Mouse (Mus musculus): ENCODE data around the gene Mlxip.

The Mlxip gene

DNA sequence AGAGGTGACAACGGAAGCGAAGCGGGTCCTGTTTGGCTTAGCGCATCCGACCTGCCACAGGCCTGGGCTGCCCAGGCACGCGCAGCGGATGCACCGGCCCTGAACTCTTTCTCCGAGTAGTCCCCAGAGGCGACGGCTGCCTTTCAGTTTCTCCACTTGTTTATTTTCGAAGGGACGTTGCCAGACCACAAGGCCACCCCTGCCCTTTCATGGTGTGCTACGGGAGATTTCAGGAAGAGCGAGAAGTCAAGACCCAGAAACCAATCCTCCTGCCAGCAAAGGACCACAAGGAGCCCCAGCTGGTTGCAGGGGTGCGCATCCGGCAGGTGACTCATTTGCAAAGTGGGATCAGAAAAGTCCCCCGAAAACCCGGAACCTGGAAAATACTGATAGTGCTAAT, 12.6 kb upstream of the Mlxip start:
- DNase-seq (ENCODE audit: extremely low spot score, low read depth, low spot score): no peak

DNA sequence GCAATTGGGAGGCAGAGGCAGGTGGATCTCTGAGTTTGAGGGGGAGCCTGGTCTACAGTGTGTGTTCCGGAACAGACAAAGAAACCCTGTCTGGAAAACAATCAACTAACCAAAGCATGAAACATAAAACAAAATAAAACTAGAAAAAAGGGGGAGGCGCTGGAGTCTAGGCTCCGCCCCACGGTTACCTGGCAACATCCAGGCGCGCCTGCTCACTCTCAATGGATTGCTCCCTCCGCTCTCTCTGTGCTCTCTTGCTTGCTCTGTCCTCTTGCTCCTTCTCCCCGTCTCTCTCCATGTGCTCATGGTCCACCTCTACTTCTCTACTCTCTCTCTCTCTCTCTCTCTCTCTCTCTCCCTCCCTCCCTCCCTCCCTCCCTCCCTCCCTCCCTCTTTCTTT, 11.9 kb upstream of the Mlxip start:
- no peak for DNase-seq (ENCODE audit: extremely low spot score, low read depth, low spot score)

DNA sequence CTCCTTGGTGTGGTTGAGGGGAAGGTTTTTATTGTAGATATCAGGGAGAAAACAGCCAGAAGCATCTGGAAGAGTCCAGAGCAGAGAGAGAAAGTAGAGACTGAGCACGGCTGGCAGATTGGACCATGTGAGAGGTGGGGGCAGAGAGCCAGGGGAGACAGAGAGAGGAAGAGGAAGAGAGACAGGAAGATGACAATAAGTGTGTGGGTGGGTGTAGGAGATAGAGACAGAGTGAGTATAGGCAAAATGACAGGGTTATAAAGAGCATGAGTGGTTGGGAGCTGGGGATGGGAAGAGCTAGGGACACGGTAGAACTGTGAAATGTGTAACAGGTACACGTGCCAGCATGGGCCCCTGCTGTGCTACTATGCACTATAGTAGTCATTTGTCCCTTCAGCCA, 6.1 kb upstream of the Mlxip start:
- DNase-seq (ENCODE audit: extremely low spot score, low read depth, low spot score): no peak

DNA sequence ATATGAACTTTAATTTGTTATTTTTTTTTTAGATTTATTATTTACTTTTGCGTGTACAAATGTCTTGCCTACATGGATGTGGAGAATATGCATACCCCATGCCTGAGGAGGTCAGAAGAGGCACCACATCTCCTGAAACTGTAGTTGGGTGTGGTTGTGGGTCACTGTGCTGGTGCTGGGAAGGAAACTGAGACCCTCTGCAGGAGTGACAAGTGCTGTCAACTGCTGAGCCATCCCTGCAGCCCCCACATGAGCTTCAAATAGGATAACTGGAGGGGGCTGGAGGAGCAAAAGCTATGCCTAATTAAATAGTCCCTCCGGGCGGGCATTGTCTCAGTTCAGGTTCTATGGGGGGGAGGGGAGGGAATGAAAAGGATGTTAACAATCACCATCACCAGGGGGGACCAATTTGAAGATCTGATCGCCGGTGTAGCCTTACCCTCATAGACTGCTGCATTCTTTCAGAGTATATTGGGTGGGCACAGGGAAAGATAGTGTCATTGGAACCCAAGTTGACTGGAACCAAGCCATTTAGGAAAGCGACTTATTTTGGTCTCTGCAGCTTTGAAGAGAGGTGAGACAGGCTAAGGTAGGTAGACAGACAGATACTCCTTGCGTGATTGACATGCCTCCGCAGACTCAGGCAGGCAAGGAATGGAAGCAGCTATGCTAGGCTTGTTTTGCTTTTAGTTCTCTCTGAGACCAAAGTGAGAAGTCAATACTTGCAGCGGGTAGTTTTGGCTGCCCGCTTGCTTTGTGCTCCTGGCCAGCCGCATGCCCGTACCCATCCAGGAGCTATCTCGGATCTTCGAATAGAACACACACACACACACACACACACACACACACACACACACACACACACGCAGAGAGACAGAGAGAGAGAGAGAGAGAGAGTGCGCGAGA, 3.8 kb upstream of the Mlxip start:
- no peak for DNase-seq (ENCODE audit: extremely low spot score, low read depth, low spot score)

DNA sequence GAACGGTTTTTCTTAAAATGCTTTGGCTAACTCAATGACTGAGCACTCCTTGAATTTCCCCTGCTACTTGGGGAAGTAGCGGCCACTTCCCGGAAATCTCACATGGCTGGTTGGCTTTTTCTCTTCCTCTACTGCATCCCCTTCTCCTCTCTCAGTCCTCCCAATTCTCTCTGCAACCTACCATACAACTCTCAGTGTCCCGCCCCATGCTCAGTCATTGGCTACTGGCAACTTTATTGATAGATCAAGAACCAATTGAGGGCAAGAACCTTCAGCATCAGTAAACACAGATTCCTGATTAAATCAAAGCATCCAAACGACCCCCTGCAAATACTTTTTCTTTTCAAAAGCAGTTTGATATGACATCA, 3.2 kb upstream of the Mlxip start:
- DNase-seq (ENCODE audit: extremely low spot score, low read depth, low spot score): no peak

DNA sequence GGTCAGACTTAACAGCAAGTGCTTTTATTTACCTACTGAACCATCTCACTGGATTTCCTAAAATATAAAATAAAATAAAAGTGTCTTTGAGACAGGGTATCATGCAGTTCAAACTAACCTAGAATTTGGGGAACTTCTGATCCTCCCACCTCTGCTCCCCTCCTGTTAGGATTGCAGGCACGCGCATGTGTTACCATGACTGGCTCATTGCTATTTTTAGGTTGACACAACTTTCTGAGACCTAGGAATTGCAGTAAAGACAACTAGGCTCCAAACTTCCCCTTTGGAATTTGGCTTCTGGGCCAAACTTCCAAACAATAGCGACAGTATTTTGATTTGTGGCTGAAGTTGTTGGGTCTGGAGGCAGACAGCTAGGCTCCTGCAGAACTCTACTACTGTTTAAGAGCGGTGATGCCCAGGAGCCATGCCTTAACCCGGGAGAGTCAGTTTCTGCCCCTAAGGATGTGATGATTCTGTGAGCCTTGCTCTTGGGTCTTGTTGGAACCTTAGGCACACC, 754 bp upstream of the Mlxip start:
- no peak for DNase-seq (ENCODE audit: extremely low spot score, low read depth, low spot score)

DNA sequence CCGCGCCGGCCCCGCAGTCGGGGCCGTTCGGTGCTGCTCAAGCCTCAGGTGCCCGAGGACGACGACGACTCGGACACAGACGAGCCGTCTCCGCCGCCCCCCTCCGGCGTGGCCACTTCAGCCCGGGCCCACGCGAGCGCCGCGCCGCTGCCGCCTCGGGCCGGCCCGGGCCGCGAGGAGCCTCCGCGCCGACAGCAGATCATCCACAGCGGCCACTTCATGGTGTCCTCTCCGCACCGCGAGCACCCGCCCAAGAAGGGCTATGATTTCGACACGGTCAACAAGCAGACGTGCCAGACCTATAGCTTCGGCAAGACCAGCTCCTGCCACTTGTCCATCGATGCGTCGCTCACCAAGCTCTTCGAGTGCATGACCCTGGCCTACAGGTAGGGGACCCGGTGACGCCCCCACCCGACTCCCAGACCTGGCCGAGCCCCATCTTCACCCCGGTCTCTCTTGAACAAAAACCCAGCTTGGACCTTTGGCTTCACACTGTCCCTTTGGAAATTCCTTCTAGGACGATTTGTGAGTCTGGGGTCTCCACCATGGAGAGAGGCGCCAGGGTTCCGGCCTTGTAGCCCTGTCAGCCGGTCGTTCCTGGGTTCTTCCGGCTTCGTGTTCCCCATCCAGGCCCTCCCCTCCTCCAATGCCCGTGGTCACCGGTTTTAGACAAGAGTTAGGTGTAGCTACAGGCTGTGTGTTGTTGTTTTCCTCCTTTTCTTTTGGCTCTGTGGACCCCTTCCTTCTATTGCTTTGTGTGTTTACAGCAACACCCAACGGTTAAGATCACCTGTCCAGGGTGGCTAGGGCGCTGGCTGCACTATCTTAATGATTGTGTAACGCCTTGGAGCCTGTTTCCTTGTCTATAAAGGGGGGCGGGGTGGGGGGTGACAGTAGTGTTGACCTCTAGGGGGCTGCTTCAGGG, 621 bp downstream of the Mlxip start:
- no peak for DNase-seq (ENCODE audit: extremely low spot score, low read depth, low spot score)

DNA sequence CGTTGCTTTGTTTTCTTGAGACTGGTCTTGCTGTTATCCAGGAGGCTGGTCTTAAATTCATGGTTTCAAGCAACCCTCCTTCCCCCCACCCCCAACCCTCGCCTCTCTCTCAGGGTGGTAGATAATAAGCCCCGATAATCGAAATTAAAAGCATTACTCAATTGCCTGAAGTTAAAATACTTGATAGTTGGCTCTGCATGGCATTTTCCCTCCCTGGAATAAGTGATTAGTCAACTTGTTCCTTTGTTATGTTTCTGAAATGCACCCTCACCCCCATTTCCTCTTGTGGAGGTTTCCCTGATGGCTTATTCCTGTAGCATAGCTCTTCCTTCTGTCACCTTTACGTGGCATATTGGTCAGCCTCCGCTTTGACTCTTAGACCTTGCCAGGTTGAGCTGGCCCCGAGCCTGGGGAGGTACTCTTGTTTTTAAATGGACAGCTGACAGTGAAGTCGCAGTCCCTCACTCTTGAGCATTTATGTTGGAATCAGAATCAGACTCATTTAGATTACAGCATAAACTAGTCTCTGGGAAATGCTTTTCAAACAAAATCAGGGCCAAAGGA, 2.4 kb downstream of the Mlxip start:
- DNase-seq (ENCODE audit: extremely low spot score, low read depth, low spot score): no peak

DNA sequence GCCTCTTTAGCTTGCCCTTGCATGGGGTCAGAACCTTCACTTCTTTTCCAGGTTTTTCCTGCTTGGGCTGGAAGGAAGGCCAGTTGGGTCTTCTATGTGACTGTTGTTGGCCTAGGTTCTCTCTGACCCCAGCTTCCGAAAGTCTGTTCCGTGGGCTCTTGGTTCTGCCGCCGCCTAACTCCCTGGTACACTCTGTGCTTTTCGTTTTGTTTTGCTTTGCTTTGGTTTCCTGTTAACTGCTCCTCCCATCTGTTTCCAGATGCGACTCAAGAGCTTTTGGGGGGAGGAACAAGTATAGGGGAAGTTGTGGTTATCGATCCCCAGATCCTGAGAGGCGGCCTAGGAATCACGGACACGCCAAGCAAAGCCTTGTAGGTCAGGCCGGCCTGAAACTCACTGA, 3.2 kb downstream of the Mlxip start:
- no peak for DNase-seq (ENCODE audit: extremely low spot score, low read depth, low spot score)

DNA sequence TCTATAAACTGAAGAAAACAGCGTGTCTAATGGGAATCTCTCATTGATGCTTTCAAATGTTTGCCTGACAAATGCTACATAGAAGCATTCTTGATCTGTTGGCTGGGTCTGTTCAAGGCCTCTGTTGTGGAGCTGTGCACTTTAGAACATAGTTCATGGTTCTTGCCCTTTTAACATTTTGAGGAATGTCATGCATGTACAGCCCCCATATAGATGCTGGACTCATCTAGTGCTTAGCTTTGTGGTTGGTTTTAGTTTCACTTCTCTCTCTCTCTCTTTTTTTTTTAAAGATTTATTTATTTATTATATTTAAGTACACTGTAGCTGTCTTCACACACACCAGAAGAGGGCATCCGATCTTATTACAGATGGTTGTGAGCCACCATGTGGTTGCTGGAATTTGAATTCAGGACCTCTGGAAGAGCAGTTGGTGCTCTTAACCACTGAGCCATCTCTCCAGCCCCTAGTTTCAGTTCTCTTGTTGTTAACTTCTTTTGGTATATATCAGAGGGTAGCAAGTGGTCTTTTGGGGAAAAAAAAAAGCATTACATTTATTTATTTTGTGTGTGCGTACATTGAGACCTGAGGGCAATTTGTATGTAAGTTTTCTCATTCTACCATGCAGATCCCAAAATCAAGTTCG, 4.4 kb downstream of the Mlxip start:
- no peak for DNase-seq (ENCODE audit: extremely low spot score, low read depth, low spot score)

DNA sequence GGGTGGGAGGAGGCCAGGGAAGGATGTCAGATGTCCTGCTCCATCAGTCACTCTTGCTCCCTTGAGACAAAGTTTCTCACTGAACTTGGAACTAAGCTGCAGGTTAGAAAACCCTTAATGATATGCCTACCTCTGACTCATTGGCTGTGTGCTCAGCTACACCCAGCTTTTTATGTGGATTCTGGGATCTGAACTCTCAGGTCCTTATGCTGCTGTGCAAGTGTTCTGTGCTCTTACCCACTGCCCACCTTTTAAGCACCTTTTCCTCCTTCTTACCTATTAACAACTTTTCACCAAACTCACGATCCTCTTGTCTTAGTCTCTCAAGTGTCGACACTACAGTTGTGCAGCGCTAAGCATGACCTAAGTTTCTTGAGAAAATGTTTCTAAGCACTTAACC, 9.9 kb downstream of the Mlxip start:
- DNase-seq (ENCODE audit: extremely low spot score, low read depth, low spot score): no peak

DNA sequence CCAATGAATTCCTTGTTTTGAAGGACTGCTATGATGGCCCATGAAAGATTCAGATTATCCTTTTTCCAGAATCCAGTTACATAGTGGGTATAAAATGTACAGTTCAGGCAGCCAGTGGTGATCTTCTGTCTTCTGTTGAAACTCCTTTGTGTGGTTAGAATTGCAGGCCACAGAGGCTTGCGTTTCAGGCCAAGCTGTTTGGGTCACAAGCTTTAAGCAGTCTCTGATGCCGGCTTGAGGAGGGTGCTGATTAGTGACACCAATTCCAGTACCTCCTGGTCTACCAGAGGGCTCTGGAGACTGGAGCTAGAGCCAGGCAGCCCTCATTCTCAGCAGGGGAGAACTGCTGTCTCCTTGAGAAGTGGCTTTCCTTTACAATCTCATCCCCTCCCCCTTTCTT, 12.4 kb downstream of the Mlxip start:
- DNase-seq (ENCODE audit: extremely low spot score, low read depth, low spot score): no peak

DNA sequence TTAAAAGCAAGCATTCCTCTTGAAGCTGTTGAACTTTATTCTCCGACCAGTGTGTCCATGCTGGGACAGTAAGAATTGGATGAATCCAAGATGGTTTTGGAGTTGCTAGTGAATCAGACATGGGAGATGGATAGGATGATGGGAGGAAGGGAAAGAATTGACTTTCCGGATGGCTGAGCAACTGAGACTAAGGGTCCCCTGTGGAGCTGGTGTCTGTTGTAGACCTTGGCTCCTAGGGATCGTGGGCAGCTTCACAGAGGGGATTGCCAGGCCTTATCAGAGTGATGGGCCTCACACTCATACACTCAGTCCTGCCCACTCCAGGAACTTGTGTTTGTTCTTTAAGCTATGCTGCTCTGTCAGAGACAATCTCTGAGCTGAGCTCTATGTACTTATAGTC, 13.6 kb downstream of the Mlxip start:
- no peak for DNase-seq (ENCODE audit: extremely low spot score, low read depth, low spot score)

DNA sequence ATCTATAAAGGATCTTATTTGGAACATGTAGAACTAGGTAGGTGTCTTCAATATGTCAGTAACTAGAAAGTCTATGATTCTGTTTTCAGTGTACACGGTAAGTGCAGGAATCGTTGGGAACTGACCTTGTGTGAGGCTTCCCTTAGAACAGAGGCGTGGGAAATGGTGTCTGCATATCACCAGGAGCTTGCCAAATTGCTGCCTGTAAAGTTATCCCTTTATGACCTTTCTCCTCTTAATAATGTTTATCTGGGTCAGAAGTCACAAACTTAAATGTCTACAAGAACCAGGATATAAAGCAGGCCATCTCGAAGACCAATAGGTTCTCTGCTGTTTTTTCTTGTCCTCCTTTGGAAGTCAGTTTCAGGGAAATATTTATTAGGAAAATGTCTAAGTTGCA, 17.6 kb downstream of the Mlxip start:
- DNase-seq (ENCODE audit: extremely low spot score, low read depth, low spot score): no peak

DNA sequence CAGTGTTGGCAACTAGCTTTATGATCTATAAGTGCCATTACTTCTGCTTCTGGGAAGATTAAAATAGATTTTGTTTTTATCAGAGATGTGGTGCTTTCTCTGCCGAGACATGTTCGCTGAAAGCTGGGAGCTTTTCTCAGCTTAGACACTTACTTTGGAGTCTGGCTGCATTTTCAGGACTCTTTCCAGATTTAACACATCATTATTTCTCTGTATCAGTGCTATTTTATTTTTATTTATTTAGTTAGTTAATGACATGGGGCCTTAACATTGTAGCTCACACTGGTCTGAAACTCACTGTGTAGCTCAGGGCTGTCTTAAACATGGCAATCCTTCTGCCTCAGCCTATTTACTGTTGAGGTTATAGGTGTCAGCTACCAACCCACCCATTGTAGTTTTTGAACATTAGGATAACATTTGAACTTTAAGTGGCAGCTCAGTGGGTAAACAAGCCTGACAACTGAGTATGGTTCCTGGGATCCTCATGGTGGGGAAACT, 19.3 kb downstream of the Mlxip start:
- no peak for DNase-seq (ENCODE audit: extremely low spot score, low read depth, low spot score)

DNA sequence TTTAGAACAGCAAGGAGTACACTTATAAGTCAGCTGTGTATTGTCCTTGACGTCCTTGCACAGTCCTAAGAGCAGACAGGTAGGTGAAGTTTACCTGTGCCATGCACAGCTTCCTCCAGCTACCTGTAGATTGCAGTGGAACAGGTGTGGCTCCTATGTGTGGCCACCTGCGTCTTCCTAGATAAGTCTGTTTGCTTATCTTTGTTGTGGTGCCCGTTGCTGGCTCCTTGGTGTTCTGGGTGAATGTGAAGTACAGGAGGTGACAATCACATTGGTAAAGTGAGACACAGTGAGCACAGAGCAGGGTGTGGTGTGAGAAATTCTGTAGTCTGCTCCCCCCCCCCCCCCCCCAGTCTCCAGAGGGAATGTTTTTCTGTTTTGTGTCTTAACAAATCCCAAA, 21.6 kb downstream of the Mlxip start:
- DNase-seq (ENCODE audit: extremely low spot score, low read depth, low spot score): no peak

DNA sequence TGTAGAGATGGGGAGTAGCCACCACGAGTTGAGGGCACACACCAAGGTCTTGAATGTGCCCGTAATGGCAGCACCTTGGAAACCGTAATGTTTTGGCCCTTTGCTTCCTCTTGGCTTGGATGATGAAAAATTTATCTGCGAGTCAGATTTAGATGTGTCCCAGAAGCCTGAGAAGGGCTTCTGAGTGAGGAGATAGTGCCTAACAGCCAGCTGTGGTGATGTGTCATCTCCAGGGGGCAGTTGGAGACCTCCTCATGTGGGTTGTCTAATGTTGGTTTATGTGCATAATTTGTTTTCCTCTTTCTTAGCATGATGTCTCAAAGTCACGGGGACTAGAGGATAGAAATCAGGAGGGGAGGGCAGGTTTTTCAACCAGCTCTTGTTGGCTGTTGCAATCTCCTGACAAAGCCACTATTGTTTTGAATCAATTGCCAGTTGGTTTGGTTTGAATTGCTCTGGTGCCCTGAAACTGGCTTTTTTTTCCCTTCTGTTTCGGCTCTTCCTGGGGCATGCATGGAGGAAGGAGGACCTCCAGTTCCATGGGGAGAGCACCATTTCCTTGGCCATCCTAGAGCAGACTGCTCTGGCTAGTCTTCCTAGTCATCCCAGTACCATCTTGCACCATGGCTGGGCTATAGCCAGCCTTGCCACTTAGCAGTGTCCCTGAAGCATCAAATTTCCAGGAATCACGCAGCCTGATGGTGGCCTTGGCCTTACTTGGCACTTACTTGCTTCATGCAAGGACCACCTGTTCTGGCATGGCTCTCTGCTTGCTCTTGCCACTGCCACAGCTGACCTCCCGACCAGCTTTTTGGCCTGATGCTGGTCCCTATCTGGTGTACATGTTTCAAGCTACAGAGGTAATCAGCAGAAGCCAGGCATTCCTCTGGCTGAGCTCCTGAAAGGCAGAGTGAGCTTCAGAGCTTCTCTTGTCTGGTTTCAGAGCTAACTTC, 22.2 kb downstream of the Mlxip start:
- DNase-seq (ENCODE audit: extremely low spot score, low read depth, low spot score): no peak

DNA sequence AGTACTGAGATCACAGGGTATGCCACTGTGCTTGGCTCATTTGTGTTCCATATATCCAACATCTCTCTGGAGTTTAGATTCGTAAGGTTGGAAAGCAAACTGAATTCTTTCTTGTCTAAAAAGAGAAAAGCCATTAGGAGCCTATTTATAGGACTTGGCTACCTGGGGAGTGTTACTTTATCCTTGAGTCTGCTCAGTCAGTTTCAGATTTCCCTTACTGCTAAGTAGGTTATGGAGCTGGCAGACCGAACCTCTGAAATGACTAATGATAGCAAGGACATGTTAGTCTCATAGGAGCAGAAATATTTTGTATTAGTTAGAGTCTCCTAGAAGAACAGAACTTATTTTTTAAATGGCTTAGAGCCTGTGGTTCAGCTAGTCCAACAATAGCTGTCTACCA, 29.3 kb downstream of the Mlxip start:
- no peak for DNase-seq (ENCODE audit: extremely low spot score, low read depth, low spot score)

DNA sequence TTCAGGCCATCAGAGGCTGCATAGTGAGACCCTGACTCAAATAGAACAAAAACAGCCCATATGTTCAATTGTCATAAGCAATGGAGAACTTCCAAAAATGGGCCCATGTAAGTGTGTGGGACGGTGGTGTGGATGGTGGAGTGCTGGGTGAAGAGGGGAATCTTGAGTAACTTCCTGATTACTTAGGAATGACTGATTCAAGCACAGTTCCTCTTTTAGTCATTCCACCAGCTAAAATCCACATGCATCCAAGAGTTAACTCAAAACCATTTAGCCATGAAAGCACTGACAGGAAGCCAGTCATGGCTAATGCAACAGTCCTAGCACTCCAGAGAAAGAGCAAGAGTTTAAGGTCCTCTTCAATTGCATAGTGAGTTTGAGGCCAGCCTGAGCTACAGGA, 33.0 kb downstream of the Mlxip start:
- DNase-seq (ENCODE audit: extremely low spot score, low read depth, low spot score): no peak
